ENCODE assay signal across 21 mouse cellular contexts in the genomic region with DNA sequence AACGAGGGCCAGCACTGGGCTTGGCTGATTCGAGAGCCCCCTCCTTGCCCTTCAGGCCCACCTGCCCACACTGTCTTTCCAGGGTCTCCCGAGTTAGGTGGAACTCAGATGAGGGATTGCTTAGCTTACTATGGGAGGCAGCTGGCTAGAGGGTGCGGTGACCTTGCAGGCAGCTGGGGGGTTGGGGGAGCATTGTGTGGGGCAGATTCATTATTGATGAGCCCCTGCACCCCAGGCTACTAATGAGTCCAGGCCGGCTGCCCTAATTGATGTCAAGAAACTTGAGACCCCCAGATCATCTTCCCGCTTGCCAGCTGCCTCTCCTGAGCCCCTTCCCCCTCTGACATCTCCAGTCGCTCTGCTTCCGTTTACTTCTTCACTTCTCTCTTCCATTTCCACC. TPM values are rescaled to one million over a fixed set of nuclear protein-coding genes. Genes with fewer than 3 reads are reported as not detected.
DNase-seq lines count a peak whose midpoint lies in the region; ATAC-seq and TF ChIP-seq lines count a peak whose summit lies in the region.
"Had no signal": no experiment of that assay in that cellular context is flagged by ENCODE, and none has a peak within 500 bp of the region (broad histone marks: within the 10 kb centered on the region; RNA-seq: fewer than 3 reads in every experiment).

No protein-coding gene starts in this region.

- no peak for ATAC-seq in hindbrain, embryonic 14.5 days (ENCODE audit: low FRiP score)
- ATAC-seq in midbrain, embryonic 16.5 days, result no peak
- ATAC-seq in hindbrain, embryonic 13.5 days (ENCODE audit: low FRiP score), result no peak
- ATAC-seq: intestine, embryonic 16.5 days had no signal

- no peak overlapping the region for H3K9ac ChIP-seq in hindbrain, embryonic 14.5 days
- peak overlapping the region; percentile 28; the same call in 1 of the 2 replicates for H3K9ac ChIP-seq in midbrain, embryonic 16.5 days (ENCODE audit: low read depth, low read length)
- peak overlapping the region; percentile 21; the same call in 1 of the 2 replicates for H3K9ac ChIP-seq in ES-E14 (ENCODE audit: insufficient read depth, low read depth, low read length, poor library complexity, severe bottlenecking)
- H3K9ac ChIP-seq in hindbrain, embryonic 13.5 days, result peak overlapping the region; percentile 36; the same call in 1 of the 2 replicates
- H3K9ac ChIP-seq: forebrain, embryonic 12.5 days; heart, embryonic 15.5 days; kidney, embryonic 15.5 days; limb, embryonic 15.5 days had no signal

- H3K27me3 ChIP-seq in hindbrain, embryonic 10.5 days (ENCODE audit: insufficient read depth, poor library complexity, severe bottlenecking), result peaks cover 57% of the 10 kb centered on the region
- H3K27me3 ChIP-seq in hindbrain, embryonic 14.5 days (ENCODE audit: control insufficient read depth, insufficient read depth, low read length), result no peaks in the 10 kb centered on the region
- H3K27me3 ChIP-seq in midbrain, embryonic 16.5 days (ENCODE audit: control insufficient read depth, insufficient read depth, low read depth, low read length), result no peaks in the 10 kb centered on the region
- H3K27me3 ChIP-seq in midbrain, embryonic 10.5 days (ENCODE audit: low read depth, poor library complexity, severe bottlenecking), result peaks cover 52% of the 10 kb centered on the region
- H3K27me3 ChIP-seq in hindbrain, embryonic 13.5 days, result peaks cover 45% of the 10 kb centered on the region

- peak overlapping the region; percentile 20; the same call in 1 of the 2 replicates for H3K4me3 ChIP-seq in hindbrain, embryonic 10.5 days
- H3K4me3 ChIP-seq in hindbrain, embryonic 14.5 days (replicated peaks; ENCODE audit: low read length), result no peak overlapping the region
- H3K4me3 ChIP-seq in midbrain, embryonic 16.5 days (ENCODE audit: low read depth, low read length), result no peak overlapping the region
- no peak overlapping the region for H3K4me3 ChIP-seq in midbrain, embryonic 10.5 days
- no peak overlapping the region for H3K4me3 ChIP-seq in ES-E14 (ENCODE audit: insufficient read depth in 1 of 2, low read depth in 1 of 2, low read length in 2 of 2, poor library complexity in 1 of 2, severe bottlenecking in 1 of 2)
- no peak overlapping the region for H3K4me3 ChIP-seq in hindbrain, embryonic 13.5 days
- H3K4me3 ChIP-seq: forebrain, embryonic 12.5 days; kidney, embryonic 15.5 days; limb, embryonic 15.5 days had no signal

- H3K9me3 ChIP-seq in hindbrain, embryonic 10.5 days, result no peaks in the 10 kb centered on the region
- no peaks in the 10 kb centered on the region for H3K9me3 ChIP-seq in hindbrain, embryonic 14.5 days (ENCODE audit: control insufficient read depth, low read length)
- H3K9me3 ChIP-seq in midbrain, embryonic 16.5 days (replicated peaks; ENCODE audit: control insufficient read depth, low read length, poor library complexity, severe bottlenecking), result no peaks in the 10 kb centered on the region
- H3K9me3 ChIP-seq in midbrain, embryonic 10.5 days (replicated peaks), result no peaks in the 10 kb centered on the region
- no peaks in the 10 kb centered on the region for H3K9me3 ChIP-seq in ES-E14 (ENCODE audit: control insufficient read depth, insufficient read depth, low read depth, low read length)
- H3K9me3 ChIP-seq in hindbrain, embryonic 13.5 days, result no peaks in the 10 kb centered on the region
- H3K9me3 ChIP-seq: forebrain, embryonic 12.5 days; heart, embryonic 15.5 days; kidney, embryonic 15.5 days; limb, embryonic 15.5 days had no signal

- peaks cover 28% of the 10 kb centered on the region for H3K36me3 ChIP-seq in hindbrain, embryonic 10.5 days
- H3K36me3 ChIP-seq in hindbrain, embryonic 14.5 days (replicated peaks; ENCODE audit: control insufficient read depth, insufficient read depth), result no peaks in the 10 kb centered on the region
- H3K36me3 ChIP-seq in midbrain, embryonic 16.5 days (ENCODE audit: control insufficient read depth, insufficient read depth, low read length), result no peaks in the 10 kb centered on the region
- H3K36me3 ChIP-seq in midbrain, embryonic 10.5 days, result peaks cover 28% of the 10 kb centered on the region
- H3K36me3 ChIP-seq in ES-E14 (ENCODE audit: control insufficient read depth, insufficient read depth, low read length, poor library complexity, severe bottlenecking), result peaks cover 24% of the 10 kb centered on the region
- H3K36me3 ChIP-seq in hindbrain, embryonic 13.5 days, result no peaks in the 10 kb centered on the region

- H3K4me1 ChIP-seq in hindbrain, embryonic 10.5 days (replicated peaks), result peaks cover 65% of the 10 kb centered on the region
- H3K4me1 ChIP-seq in hindbrain, embryonic 14.5 days (replicated peaks; ENCODE audit: control insufficient read depth, insufficient read depth, low read length), result 0 out of 2 replicates have a peak, but pooled peaks cover 3% of the 10 kb centered on the region
- peaks cover 19% of the 10 kb centered on the region for H3K4me1 ChIP-seq in midbrain, embryonic 16.5 days (ENCODE audit: control insufficient read depth, insufficient read depth, low read length)
- peaks cover 55% of the 10 kb centered on the region for H3K4me1 ChIP-seq in midbrain, embryonic 10.5 days
- H3K4me1 ChIP-seq in ES-E14 (ENCODE audit: control insufficient read depth in 2 of 2, insufficient read depth in 2 of 2, low read length in 2 of 2, poor library complexity in 1 of 2), result peaks cover 11 to 34% of the 10 kb centered on the region in 2 experiments; a peak in 3 of 4 replicates
- H3K4me1 ChIP-seq in hindbrain, embryonic 13.5 days (replicated peaks), result peaks cover 38% of the 10 kb centered on the region

- peak; percentile 40 for DNase-seq in hindbrain, embryonic 10.5 days (ENCODE audit: low spot score)
- no peak for DNase-seq in hindbrain, embryonic 14.5 days (ENCODE audit: low spot score)
- DNase-seq in midbrain, embryonic 10.5 days (ENCODE audit: low spot score), result no peak
- DNase-seq in ES-E14 (ENCODE audit: low read depth, low spot score), result no peak
- DNase-seq in cerebellum, adult 8-10 months, result no peak
- DNase-seq in left cerebral cortex, postnatal 14 days (ENCODE audit: low spot score in 2 of 2), result no peak
- DNase-seq: adrenal gland, adult 2 months; embryo, embryonic 11 days; gastrocnemius, postnatal 10 days; lung, postnatal 10 days; right cerebral cortex, postnatal 4 days had no signal

- intact Hi-C loops in left cerebral cortex, postnatal 14 days (cut with DNase I), result no loop called here

- H3K4me2 ChIP-seq in hindbrain, embryonic 14.5 days (replicated peaks), result no peak overlapping the region
- peak overlapping the region; percentile 78; the same call in 1 of the 2 replicates for H3K4me2 ChIP-seq in midbrain, embryonic 16.5 days (ENCODE audit: low read length)
- no peak overlapping the region for H3K4me2 ChIP-seq in hindbrain, embryonic 13.5 days
- H3K4me2 ChIP-seq: kidney, embryonic 15.5 days; limb, embryonic 15.5 days had no signal

- in situ Hi-C loops in ES-E14 (cut with MboI; ENCODE audit: low sequenced_read_pairs in 2 of 2, unreplicated experiment in 2 of 2), result no loop called here

- 43% methylated on average over 8 of the region's 8 CpGs for WGBS in hindbrain, embryonic 10.5 days
- WGBS in hindbrain, embryonic 14.5 days, result 36% methylated on average over 8 of the region's 8 CpGs
- WGBS in midbrain, embryonic 16.5 days, result 51% methylated on average over 8 of the region's 8 CpGs
- 46% methylated on average over 8 of the region's 8 CpGs for WGBS in midbrain, embryonic 10.5 days
- 34% methylated on average over 8 of the region's 8 CpGs for WGBS in hindbrain, embryonic 13.5 days

- H3K27ac ChIP-seq in hindbrain, embryonic 10.5 days, result peak overlapping the region; percentile 62
- H3K27ac ChIP-seq in hindbrain, embryonic 14.5 days, result no peak overlapping the region
- no peak overlapping the region for H3K27ac ChIP-seq in midbrain, embryonic 16.5 days (ENCODE audit: low read length)
- no peak overlapping the region; the same call in 1 of the 2 replicates for H3K27ac ChIP-seq in midbrain, embryonic 10.5 days (replicated peaks)
- no peak overlapping the region for H3K27ac ChIP-seq in ES-E14 (ENCODE audit: insufficient read depth, low read depth, low read length, poor library complexity, severe bottlenecking)
- no peak overlapping the region for H3K27ac ChIP-seq in hindbrain, embryonic 13.5 days
- H3K27ac ChIP-seq: forebrain, embryonic 12.5 days; heart, embryonic 15.5 days; kidney, embryonic 15.5 days; limb, embryonic 15.5 days; stomach, postnatal 0 days had no signal

TF ChIP-seq in ES-E14, 5 proteins besides CTCF, POLR2A, EP300 and RAD21:
- no peak for TF ChIP-seq CHD2 (IDR thresholded peaks at IDR 0.05; ENCODE audit: low read depth, low read length)

RNA-seq across cellular contexts. Expression of gene Zfp385a, which starts 1.7 kb away (rescaled TPM):
- 24.9 and 26.3 TPM in 2 replicates for polyA plus RNA-seq in hindbrain, embryonic 10.5 days (2016; fragmentation: Nextera tagmentation; extraction: Ambion mirVana)
- polyA plus RNA-seq in hindbrain, embryonic 14.5 days (2014; fragmentation: Nextera tagmentation; extraction: Ambion mirVana), result 25.7 and 25.9 TPM in 2 replicates
- 20.1 and 22.7 TPM in 2 replicates for polyA plus RNA-seq in midbrain, embryonic 16.5 days (2015; fragmentation: Nextera tagmentation; extraction: Ambion mirVana)
- polyA plus RNA-seq in midbrain, embryonic 10.5 days (2016; fragmentation: Nextera tagmentation; extraction: Ambion mirVana), result 24.3 and 25.5 TPM in 2 replicates
- total RNA-seq in ES-E14 (2012; rRNA removed), result 2.7 and 5.9 TPM in 2 replicates
- polyA plus RNA-seq in hindbrain, embryonic 13.5 days (2015; fragmentation: Nextera tagmentation; extraction: Ambion mirVana), result 18.6 and 19.9 TPM in 2 replicates
- 10 to 100 TPM; 59.8 to 63.2 TPM for total RNA-seq in left cerebral cortex, postnatal 14 days (2021)

RNA-seq across cellular contexts. Expression of gene Itga5, which starts 25.0 kb away (rescaled TPM):
- polyA plus RNA-seq in hindbrain, embryonic 10.5 days (2016; fragmentation: Nextera tagmentation; extraction: Ambion mirVana), result 23.5 and 23.8 TPM in 2 replicates
- 7.7 and 8.1 TPM in 2 replicates for polyA plus RNA-seq in hindbrain, embryonic 14.5 days (2014; fragmentation: Nextera tagmentation; extraction: Ambion mirVana)
- polyA plus RNA-seq in midbrain, embryonic 16.5 days (2015; fragmentation: Nextera tagmentation; extraction: Ambion mirVana), result 5.8 and 7.4 TPM in 2 replicates
- polyA plus RNA-seq in midbrain, embryonic 10.5 days (2016; fragmentation: Nextera tagmentation; extraction: Ambion mirVana), result 26.1 and 26.4 TPM in 2 replicates
- 69.0 and 80.8 TPM in 2 replicates for total RNA-seq in ES-E14 (2012; rRNA removed)
- 8.6 and 8.9 TPM in 2 replicates for polyA plus RNA-seq in hindbrain, embryonic 13.5 days (2015; fragmentation: Nextera tagmentation; extraction: Ambion mirVana)
- total RNA-seq in left cerebral cortex, postnatal 14 days (2021), result 1 to 10 TPM; 5.1 to 6.1 TPM

RNA-seq across cellular contexts. Expression of gene Gpr84, which starts 31.1 kb away (rescaled TPM):
- polyA plus RNA-seq in hindbrain, embryonic 10.5 days (2016; fragmentation: Nextera tagmentation; extraction: Ambion mirVana), result 0.31 and 0.36 TPM in 2 replicates
- polyA plus RNA-seq in hindbrain, embryonic 14.5 days (2014; fragmentation: Nextera tagmentation; extraction: Ambion mirVana), result 0.12 and 0.39 TPM in 2 replicates
- 0.40 and 0.64 TPM in 2 replicates for polyA plus RNA-seq in midbrain, embryonic 16.5 days (2015; fragmentation: Nextera tagmentation; extraction: Ambion mirVana)
- polyA plus RNA-seq in midbrain, embryonic 10.5 days (2016; fragmentation: Nextera tagmentation; extraction: Ambion mirVana), result 0.32 and 0.47 TPM in 2 replicates
- 0.40 and 0.48 TPM in 2 replicates for total RNA-seq in ES-E14 (2012; rRNA removed)
- polyA plus RNA-seq in hindbrain, embryonic 13.5 days (2015; fragmentation: Nextera tagmentation; extraction: Ambion mirVana), result 0.23 and 0.34 TPM in 2 replicates
- 1 to 10 TPM; 1.0 to 1.1 TPM for total RNA-seq in left cerebral cortex, postnatal 14 days (2021)
- total RNA-seq: adrenal gland, adult 2 months; heart, adult 18-20 months had no signal
- polyA plus RNA-seq: thymus, postnatal 0 days had no signal
